Mouse (Mus musculus): ENCODE results near the gene Nme2.
A peak's percentile ranks its signal among the peaks of the same experiment; 100 is the strongest.

Gene Nme2

DNA sequence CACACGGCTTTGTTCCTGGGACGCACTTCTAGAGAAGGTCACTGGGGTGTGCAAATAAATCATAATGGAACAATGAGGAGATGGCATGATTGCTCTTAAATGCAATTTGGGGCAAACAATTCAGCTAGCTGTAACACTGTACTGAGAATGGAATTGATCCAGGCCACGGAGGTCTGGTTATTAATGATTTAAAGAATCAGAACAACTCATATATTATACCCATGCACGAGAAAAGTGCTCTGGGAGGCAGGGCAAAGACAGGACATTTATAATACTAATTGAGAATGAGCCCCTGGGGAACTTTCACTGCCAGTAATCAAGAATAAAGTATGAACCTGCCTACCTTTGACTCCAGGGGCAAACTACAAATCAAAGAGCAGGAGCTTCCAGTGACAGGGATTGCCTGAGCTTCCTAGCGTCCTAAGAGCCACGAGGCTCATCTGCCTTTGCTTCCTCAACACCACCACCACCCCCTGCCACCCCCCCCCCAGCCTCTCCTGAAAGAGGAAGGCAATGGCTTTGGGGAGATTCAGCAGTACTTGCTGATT, 23.5 kb upstream of the Nme2 start:
- no peak for TF ChIP-seq GATA4 (IDR thresholded peaks at IDR 0.05; ENCODE audit: insufficient replicate concordance, low read length)

GRCm38 (mm10) chr11:93972951-93973350, 16.9 kb upstream of the Nme2 start:
- TF ChIP-seq GATA4 (IDR thresholded peaks at IDR 0.05; ENCODE audit: insufficient replicate concordance, low read length), result no peak

- TF ChIP-seq GATA4 (IDR thresholded peaks at IDR 0.05; ENCODE audit: insufficient replicate concordance, low read length), result no peak
Measured at GRCm38 (mm10) chr11:93969799-93970198, 13.7 kb upstream of the Nme2 start.

DNA sequence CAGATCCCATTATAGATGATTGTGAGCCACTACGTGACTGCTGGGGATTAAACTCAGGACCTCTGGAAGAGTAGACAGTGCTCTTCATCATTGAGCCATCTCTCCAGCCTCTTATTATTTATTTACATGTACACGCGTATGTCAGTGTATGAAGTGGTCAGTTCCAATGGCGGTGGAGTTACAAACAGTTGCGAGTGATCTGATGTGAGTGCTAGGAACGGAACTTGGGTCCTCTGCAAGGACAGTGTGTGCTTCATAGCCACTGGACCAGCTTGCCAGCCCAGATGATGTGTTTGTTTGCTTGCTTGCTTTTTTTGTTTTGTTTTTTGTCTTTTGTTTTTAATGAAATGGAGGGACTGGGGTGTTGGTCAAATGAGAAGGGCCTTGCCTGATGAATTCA, 13.1 kb upstream of the Nme2 start:
- no peak for TF ChIP-seq GATA4 (IDR thresholded peaks at IDR 0.05; ENCODE audit: insufficient replicate concordance, low read length)

DNA sequence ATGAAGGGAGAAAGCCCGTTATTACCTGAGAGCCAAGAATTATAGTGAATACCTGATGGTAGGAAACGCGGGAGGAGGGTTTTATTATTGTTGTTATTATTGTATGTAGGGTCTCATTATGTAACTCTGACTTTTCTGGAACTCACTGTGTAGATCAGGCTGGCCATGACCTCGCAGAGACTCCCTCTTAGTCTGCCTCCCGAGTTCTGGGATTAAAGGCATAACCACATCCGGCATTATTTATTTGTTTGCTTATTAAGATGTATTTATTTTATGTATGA, 12.7 kb upstream of the Nme2 start:
- no peak for TF ChIP-seq GATA4 (IDR thresholded peaks at IDR 0.05; ENCODE audit: insufficient replicate concordance, low read length)

GRCm38 (mm10) chr11:93968005-93968847, 12.2 kb upstream of the Nme2 start, which contains the start of the genes Gm20390 and Nme1:
Gene Gm20390 (minus strand): TSS chr11:93968293.
Gene Nme1 (minus strand): TSS chr11:93968521.
- TF ChIP-seq GATA4 (IDR thresholded peaks at IDR 0.05; ENCODE audit: insufficient replicate concordance, low read length), result peak; percentile 60; the same call in 1 of the 2 replicates

DNA sequence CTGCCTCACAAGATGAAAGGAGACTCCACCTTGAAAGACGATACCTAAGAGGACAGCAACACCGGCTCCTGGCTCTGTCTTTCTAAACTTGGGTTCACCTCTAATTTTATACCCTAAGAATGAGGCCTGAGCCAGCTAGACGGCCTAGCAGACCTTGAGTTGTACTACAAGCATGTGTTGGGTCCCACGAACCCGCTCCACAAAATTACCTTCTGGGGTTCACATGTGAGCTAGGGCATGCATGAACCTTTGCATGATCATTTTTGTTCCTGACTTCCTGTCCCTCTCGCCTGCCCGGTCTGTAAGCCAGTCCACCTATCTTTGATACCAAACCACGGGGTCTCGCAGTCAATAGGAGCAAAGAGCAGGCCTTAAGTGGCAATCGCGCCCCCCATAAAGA, 11.3 kb upstream of the Nme2 start:
- TF ChIP-seq GATA4 (IDR thresholded peaks at IDR 0.05; ENCODE audit: insufficient replicate concordance, low read length), result no peak

- TF ChIP-seq GATA4 (IDR thresholded peaks at IDR 0.05; ENCODE audit: insufficient replicate concordance, low read length), result no peak
Measured at GRCm38 (mm10) chr11:93965391-93965790, 9.3 kb upstream of the Nme2 start.

- no peak for TF ChIP-seq GATA4 (IDR thresholded peaks at IDR 0.05; ENCODE audit: insufficient replicate concordance, low read length)
Measured at GRCm38 (mm10) chr11:93963013-93963412, 7.0 kb upstream of the Nme2 start.

- no peak for TF ChIP-seq GATA4 (IDR thresholded peaks at IDR 0.05; ENCODE audit: insufficient replicate concordance, low read length)
Measured at GRCm38 (mm10) chr11:93961482-93961881, 5.4 kb upstream of the Nme2 start.

- TF ChIP-seq GATA4 (IDR thresholded peaks at IDR 0.05; ENCODE audit: insufficient replicate concordance, low read length), result no peak
Measured at GRCm38 (mm10) chr11:93957746-93958145, 1.7 kb upstream of the Nme2 start.

DNA sequence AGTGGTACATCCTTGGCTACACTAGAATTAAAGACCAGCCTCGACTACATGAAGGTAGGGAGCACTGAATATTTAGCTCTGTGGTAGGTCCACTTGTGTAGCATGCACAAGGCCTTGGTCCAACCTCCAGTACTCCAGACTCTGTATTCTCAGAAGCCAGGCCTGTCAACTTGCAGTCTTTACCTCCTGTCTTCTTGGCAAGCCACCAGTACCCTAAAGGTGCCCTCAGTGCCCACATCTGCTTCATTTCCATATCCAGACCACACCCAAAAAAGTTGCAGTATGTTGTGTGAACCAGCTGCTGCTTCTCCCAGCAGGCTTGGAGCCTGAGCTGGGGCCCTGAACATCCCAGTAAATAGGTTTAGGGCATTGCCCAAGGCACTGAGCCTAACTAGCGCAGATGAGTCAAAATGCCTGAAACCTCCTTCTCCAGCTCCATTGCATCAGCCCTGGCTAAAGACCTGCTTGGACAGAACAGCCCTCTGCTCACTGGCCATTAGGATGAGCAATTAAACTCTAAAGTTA, 1.0 kb upstream of the Nme2 start:
- TF ChIP-seq GATA4 (IDR thresholded peaks at IDR 0.05; ENCODE audit: insufficient replicate concordance, low read length), result no peak

DNA sequence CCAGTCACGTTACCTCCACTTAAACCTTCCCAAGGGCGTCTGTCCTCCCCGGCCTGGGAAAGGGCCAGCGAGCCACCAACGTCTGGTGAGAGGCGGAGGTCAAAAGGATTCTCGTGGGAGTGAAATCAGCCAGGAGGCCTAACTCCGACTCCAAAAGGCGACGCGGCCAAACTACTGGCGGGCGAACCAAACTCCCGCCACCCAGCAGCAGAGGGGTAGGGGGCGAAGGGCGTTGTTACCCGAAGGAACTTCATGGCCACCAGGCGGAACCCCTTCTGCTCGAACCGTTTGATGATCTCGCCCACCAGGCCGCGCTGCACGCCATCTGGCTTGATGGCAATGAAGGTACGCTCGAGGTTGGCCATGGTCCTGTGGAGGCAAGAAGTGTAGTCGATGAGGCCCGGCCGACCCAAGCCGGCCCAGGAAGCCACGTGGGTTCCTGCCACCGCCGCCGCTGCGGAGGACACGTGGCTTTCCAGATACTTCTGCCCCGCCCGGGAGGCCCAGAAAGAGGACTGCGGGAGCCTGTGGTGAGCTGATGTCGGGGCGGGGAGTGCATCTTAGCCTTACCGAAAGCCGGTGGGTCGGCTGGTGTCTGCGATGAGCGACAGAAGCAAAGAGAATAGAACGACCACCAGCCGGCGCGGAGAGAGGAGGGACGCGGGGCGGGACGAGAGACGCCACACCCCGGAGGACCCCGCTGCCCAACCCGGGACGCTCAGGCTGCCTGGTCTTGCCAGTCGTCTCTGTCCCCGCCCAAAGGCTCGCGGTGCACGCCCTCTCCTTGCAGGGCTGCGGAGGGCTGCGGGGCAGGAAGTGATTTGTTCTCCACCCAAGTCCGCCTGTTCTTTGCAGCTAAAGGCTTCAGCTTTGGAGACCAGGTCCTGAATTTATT, 556 bp downstream of the Nme2 start:
- peak; percentile 11; the same call in 1 of the 2 replicates for TF ChIP-seq GATA4 (IDR thresholded peaks at IDR 0.05; ENCODE audit: insufficient replicate concordance, low read length)

- TF ChIP-seq GATA4 (IDR thresholded peaks at IDR 0.05; ENCODE audit: insufficient replicate concordance, low read length), result no peak
Measured at GRCm38 (mm10) chr11:93954738-93955255, 1.3 kb downstream of the Nme2 start.

DNA sequence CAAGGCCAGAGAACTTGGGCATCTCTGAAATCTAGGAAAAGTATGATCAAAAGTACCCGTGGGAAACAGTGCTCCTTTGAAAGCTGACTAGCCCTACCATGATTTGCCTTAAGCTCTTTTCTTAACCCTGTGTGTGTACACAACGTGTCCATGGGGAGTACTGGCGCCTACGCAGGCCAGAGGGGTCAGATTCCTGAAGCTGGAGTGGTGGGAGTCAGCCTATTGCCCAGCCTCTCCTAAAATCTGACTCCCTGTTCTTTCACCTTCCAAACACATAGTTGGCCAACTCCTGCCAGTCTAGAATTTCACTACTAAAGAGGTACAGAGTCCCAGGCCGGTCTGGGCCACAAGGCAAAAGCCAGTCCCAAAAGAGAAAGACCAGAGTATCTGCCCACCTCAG, 3.7 kb downstream of the Nme2 start:
- TF ChIP-seq GATA4 (IDR thresholded peaks at IDR 0.05; ENCODE audit: insufficient replicate concordance, low read length), result no peak

All from liver, adult (tissue).